Mouse (Mus musculus) urinary bladder, postnatal 36 days (tissue): ENCODE measurements at regions not wholly inside any gene's neighbourhood (a gene's known extent, or its start where the extent isn't known, plus 50 kb on each side); places are given as distances from the start of the nearest gene placed in this dataset.
"Not testable (repeated sequence)": the region's sequence is repeated elsewhere in the genome, so short reads cannot be mapped to it uniquely, and the experiment has no call there.

Source experiments
- DNase-seq, 2 experiments: peaks; one replicate each; pipeline ENCODE4 v3.0.0; 2022; ENCODE audit warnings: low spot score in 2 of 2, mixed read lengths in 1 of 2

GRCm38 (mm10) chr4:29282169-29282568 lies 469.2 kb downstream of the Epha7 start:
- no peak for DNase-seq

DNA sequence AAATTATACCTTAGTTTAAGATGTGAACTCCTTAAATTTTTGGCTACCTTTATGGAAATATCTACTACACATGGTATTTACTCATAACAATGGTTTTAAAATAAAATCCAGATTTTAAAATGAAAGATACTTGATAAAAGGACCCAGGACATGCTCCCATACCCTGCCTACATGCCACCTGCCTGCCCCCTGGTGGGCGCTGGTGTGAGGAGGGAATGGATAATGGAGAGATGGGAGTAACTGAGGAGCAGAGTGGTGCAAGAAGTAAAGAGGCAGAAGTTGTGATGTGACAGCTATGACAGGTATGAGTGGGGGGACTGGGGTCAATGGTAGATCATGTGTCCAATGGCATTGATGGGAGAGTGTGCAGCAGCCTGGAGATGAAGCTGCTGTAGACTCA lies 488.4 kb downstream of the Epha7 start:
- DNase-seq: peak; percentile 2 to 9

DNA sequence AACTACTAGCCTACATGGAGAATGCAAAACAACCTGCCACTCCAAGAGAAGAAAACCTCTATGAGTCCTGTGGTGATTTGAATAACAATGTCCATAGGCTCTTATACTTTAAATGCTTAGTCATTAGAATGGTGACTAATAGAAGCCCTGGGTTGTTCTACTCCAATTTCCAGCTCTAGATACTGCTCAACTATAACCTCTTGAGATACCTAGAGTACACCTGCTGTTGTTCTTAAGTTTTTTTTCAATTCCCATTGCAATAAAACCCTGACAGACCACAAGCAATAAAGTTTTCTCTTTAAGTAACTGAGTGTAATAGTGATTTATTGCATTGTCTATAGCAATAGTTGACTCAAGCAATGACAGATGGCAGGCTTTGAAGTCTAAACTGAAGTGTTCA lies 491.0 kb downstream of the Epha7 start:
- DNase-seq: no peak

DNA sequence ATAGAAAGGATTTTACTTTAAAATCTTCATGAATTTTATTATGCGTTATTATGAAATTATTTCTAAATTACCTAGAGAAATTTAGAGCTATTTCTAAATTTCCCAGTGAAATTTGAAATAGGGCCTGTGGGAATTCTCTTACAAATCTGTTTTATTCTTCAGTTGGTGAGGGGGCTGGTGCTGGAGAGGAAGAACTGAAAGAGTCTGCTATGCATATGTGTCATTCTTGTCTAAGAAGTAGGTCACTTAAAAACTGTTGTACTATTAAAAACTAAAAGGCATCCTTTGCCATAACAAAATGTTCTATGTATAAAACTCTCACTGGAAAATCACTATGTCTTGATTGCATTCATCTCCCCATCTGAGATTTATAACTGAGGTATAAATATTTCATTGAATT lies 494.3 kb downstream of the Epha7 start:
- DNase-seq: no peak

DNA sequence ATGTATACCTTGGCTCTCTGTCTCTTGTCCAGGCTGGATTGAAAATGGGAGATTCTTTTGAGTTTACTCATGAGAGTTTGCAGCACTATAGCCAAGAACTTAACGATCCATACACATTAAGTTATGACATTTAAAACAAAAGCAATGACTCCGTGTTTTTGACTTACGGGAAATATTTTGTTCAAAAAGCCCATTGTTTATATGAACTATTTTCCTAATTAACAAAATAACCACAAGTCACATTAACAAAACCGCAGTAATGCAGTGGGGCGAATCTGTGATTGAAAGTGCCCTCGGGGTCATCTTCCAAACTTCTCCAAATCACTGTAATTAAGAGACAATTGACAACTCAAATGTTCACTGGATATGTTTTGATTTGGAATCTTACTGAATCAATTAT lies 511.0 kb downstream of the Epha7 start:
- no peak for DNase-seq

DNA sequence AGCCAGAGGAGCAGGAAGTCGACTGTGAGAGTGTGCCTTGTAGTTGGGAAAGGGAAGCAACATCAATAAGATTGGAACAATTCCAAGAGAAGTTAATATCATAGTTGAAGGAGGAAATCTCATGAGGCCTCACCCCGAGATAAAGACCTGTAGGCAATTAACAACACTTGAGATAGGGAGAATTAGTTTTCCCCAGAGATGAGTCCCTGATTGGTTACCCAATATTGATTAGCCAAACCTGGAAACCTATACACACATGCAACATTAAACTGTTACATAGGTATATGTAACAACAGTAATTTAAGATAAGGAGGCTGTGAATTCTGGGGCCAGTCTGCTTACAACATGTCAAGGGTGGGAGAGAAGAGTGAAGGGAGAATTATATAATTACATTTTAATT lies 516.2 kb downstream of the Epha7 start:
- no peak for DNase-seq

DNA sequence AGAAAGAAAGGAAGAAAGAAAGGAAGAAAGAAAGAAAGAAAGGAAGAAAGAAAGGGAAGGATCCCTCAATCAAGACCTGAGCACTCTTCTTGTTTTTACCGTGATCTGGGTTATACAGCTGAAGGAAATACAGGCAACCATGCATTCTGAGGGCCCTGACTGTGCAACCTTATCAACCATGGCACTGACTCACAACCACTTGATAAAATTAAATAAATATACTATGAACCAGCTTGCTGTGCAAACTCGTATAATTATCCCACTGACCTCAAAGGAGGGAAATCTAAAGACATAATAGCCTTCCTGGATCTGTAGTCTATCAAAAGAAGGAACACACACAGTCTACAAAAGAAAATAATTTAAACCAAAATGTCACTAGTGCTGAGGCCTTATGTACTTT lies 518.8 kb downstream of the Epha7 start:
- no peak for DNase-seq

GRCm38 (mm10) chr4:29337245-29337644 lies 524.3 kb downstream of the Epha7 start:
- no peak for DNase-seq

DNA sequence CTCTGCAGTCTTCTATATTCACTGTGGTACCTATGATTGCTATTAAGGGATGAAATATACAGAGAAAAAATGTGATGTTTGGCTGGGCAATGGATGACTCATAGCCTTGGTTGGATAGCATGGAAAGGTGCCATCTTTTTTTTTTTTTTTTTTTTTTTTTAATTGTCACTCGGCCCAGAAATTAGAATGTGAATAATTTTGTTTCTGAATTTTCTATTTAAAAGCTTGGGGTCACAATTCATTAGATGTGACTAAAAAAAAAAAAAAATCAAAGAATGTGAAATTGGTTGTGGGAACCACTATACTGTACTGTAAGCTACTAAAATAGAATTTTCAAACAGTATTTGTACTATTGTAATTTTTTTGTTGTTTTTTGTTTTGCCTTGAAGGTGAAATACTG lies 549.3 kb downstream of the Epha7 start:
- no peak for DNase-seq

GRCm38 (mm10) chr4:29389282-29389681 lies 576.4 kb downstream of the Epha7 start:
- no peak for DNase-seq

DNA sequence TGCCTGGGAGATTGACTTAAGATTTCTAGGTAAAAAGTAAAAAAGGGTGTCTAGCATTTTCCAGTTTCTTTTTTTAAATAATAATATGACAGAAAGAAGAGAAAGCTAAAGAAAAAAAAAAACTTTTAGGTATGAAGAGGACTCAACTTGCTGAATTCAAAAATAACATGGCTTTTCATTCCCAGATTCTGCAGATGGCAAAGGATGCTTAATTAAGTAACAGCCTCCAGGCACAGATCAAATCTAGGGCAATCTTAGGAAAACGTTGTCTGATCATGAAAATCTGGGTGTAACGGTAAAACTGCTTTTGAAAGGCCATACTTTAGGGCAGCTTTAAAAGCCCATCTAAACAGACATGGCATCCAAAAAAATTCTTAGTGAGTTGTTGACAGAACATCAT lies 577.4 kb downstream of the Epha7 start:
- DNase-seq: no peak

GRCm38 (mm10) chr4:29402143-29402542 lies 589.2 kb downstream of the Epha7 start:
- no peak for DNase-seq

DNA sequence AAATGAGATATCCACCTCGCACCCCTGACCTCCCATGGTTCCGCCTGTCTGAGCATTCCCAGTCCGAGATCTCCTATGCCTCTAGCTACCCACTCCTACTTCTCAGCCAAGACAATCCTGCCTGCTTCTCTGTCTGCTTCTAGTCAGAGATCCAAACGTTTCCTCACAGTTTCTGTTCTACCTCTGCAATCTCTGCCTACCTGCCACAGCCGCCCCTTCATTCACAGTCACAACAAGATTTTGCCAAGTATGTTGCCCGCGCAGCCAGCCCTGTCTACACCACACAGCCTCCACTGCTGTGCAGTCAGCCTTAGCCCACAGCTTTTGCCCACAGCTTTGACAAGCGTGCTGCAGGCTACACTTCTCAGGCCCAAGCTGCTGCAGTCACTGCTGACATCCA lies 601.7 kb downstream of the Epha7 start:
- no peak for DNase-seq

GRCm38 (mm10) chr4:29420198-29420792 lies 607.4 kb downstream of the Epha7 start:
- no peak for DNase-seq

- DNase-seq: not testable (repeated sequence)
These were observed 618.6 kb downstream of the Epha7 start for GRCm38 (mm10) chr4:29431493-29431892.

- no peak for DNase-seq
These were observed 650.4 kb downstream of the Epha7 start for GRCm38 (mm10) chr4:29463329-29463728.

- no peak for DNase-seq
These were observed 653.4 kb downstream of the Epha7 start for GRCm38 (mm10) chr4:29466315-29466714.

DNA sequence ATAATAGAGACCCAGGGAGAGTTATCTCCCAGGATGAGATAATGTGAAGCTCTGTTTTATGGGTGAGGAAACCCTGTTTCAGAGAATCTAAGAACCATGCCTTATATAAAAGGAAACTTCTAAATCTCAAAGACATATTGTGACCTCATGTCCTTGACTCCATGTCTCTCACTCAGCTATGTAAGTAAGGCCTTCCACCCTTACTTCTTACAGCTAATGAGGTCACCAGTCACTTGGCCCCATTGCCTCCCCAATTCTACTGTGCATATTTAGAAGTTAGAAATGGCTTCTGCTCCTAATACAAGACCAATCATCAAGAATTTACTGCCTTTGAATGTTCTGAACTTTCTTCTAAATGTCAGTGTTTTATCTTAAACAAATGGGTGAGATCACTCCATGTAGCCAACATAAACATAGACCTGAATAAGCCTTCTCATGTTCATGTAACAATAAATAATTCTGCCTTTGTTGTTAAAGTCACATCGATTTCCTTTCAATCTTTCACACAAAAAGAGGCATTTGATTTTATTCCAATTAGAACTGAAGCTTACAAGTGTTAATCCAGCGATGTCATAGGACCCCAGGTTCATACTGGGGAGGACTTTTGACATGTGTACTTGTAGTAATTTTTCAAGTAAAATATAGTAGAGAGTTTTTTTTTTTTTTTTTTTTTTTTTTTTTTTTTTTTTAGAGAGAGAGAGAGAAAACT lies 667.6 kb downstream of the Epha7 start:
- no peak for DNase-seq

- DNase-seq: no peak
These were observed 668.3 kb downstream of the Epha7 start for GRCm38 (mm10) chr4:29481093-29481715.

DNA sequence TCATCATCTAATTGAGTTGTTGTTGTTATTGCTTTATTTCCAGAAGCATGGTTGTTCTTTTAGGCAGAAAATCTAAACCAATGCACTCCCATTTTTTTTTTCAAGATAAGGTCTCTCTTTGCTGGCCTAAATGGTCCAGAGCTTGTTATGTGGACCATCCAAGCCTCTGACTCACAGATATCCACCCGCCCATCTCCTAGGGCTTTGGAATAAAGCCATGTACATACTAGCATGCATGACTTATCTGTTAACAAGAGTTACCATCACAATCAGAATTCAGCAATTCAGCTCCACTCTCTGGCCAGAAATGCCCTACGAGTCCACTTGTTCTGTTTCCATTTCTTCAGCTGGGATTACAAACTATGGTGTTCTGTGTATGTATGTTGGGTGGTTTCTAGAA lies 669.5 kb downstream of the Epha7 start:
- no peak for DNase-seq

DNA sequence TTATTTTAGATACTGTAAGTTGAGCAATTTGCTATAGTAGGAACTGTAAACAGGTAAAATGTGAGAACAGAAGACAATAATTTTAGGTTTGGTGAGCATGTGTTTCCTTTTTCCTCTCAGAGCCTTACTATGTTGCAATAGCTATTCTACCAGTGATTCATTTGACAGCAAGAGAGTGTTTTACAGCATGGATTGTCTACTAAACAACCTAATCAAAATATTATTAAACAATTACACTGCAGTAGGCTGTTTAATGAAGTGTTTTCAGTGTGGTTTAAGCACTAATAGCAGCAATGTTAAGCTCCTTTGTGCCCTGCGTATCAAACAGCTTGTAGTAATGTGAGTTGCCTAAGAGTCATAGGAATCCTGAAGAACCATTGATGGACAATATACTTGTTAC lies 687.9 kb downstream of the Epha7 start:
- DNase-seq: no peak

GRCm38 (mm10) chr4:29525051-29525450 lies 712.1 kb downstream of the Epha7 start:
- DNase-seq: no peak
